Mouse (Mus musculus) heart, postnatal 0 days (tissue): Measurements from ENCODE around the gene Cmah.

Experiments
- CTCF ChIP-seq: IDR thresholded peaks from 2 replicates; pipeline ENCODE4 v1.5.1; 2016; ENCODE audit warnings: antibody characterized with exemption, control low read depth, low read depth
- EP300 ChIP-seq: IDR thresholded peaks from 2 replicates; pipeline ENCODE4 v1.6.1; 2016; ENCODE audit warnings: antibody characterized with exemption, low read depth

DNA sequence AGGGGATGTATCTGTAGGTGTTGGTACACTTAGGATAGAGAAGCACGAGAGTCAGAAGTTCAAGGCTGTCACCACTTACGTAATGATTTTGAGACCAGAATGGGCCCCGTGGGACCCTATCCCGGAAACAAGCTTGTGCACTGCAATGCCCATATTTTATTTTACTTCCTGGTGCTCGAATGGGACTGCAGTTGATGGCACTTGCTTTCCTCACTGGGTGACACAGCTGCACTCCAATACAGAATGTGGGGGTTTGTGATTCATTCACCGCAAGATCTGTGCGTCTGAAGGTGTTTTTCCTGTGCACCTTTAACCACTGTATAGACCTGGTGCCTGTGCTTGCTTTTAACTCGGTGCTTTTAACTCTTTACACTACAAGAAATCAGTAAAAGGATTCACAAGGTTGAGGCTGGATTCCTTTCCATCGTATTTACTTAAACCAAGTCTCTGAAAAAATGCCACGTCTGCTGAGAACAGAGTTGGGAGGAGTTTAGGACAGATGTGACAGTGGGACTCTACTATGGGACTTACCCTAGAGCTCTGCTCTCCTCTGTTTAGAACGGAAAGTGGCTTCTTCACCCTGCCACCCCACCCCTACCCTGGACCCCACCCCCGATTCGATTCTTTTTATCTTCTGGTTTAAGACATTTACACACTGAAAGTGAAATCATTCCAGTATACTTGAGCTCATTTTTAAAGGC lies 88.5 kb downstream of the Cmah start:
- TF ChIP-seq EP300 (no peak), CTCF (no peak)
